Mouse (Mus musculus) ES-Bruce4 (cell line): ENCODE measurements around the gene Fut2.

Source experiments
- CTCF ChIP-seq: IDR thresholded peaks from one replicate; pipeline ENCODE4 v1.8.1; 2011; ENCODE audit warnings: low read depth, low read length
- EP300 ChIP-seq: IDR thresholded peaks from 2 replicates; pipeline ENCODE4 v1.6.1; 2011; ENCODE audit warnings: low read depth, low read length; ENCODE audit not compliant: insufficient read depth
- POLR2A ChIP-seq: IDR thresholded peaks from one replicate; pipeline ENCODE4 v1.8.1; 2011; ENCODE audit warnings: low read length; ENCODE audit not compliant: insufficient read depth

DNA sequence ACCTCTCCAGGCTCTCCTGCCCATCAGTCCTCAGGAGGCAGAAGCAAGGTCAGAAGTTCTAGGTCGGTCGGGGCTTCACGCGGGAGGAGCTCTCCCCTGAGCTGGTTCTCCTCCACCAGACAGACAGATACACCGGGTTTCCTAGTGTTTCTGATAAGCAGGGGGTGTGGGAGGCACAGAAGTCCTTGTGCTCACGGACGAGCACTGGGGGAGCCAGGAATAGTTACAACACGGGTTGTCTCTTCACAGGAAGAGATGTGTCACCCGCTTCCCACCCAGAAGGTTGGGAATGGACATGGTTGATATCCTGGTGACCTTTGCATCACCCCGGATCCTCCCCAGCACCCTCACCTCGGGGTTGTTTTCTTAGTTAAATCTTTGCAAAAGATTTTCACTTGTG lies 23.6 kb upstream of the Fut2 start:
- TF ChIP-seq CTCF (no peak), POLR2A (no peak), EP300 (no peak)
